Mouse (Mus musculus): Measurements from ENCODE around the gene Zfp239. TPM values are rescaled to one million over a fixed set of nuclear protein-coding genes. Genes with fewer than 3 reads are reported as not detected.

Gene Zfp239
- polyA plus RNA-seq, 1 experiment from 2014 or later = 3.0 TPM

- no peaks in the 10 kb centered on the region for H3K36me3 ChIP-seq (ENCODE audit: control insufficient read depth, insufficient read depth)
- peak overlapping the region; percentile 92 for H3K4me3 ChIP-seq (ENCODE audit: low read length)
- no peaks in the 10 kb centered on the region for H3K27me3 ChIP-seq (ENCODE audit: control insufficient read depth, insufficient read depth, low read length)
- no peak for ATAC-seq (replicated peaks; ENCODE audit: extremely low read depth, insufficient read depth, low FRiP score)
- peak overlapping the region; percentile 87 for H3K4me2 ChIP-seq (ENCODE audit: low read depth, low read length)
- H3K9ac ChIP-seq (ENCODE audit: low read length) = peak overlapping the region; percentile 93
- H3K27ac ChIP-seq (ENCODE audit: low read length) = peak overlapping the region; percentile 97
- H3K4me1 ChIP-seq (ENCODE audit: control insufficient read depth, insufficient read depth, low read length) = peaks cover 30% of the 10 kb centered on the region
- no peaks in the 10 kb centered on the region for H3K9me3 ChIP-seq (replicated peaks; ENCODE audit: control insufficient read depth, low read length)
- WGBS = under 1% methylated on average over 14 of the region's 14 CpGs
These were observed 46.6 kb downstream of the Zfp239 start for GRCm38 (mm10) chr6:117908424-117908900.

- Histone ChIP-seq H3K27me3 (ENCODE audit: control insufficient read depth, insufficient read depth, low read length) (no peaks in the 10 kb centered on the region), H3K4me3 (ENCODE audit: low read length) (no peak overlapping the region), H3K4me1 (ENCODE audit: control insufficient read depth, insufficient read depth, low read length) (peaks cover 29% of the 10 kb centered on the region), H3K9ac (ENCODE audit: low read length) (no peak overlapping the region), H3K27ac (ENCODE audit: low read length) (no peak overlapping the region), H3K36me3 (ENCODE audit: control insufficient read depth, insufficient read depth) (no peaks in the 10 kb centered on the region), H3K4me2 (ENCODE audit: low read depth, low read length) (peak overlapping the region; percentile 6; the same call in 1 of the 2 replicates), H3K9me3 (replicated peaks; ENCODE audit: control insufficient read depth, low read length) (no peaks in the 10 kb centered on the region)
- no peak for ATAC-seq (replicated peaks; ENCODE audit: extremely low read depth, insufficient read depth, low FRiP score)
- WGBS = 80% methylated on average over 6 of the region's 6 CpGs
These were observed 48.3 kb downstream of the Zfp239 start for GRCm38 (mm10) chr6:117910120-117910661.

DNA sequence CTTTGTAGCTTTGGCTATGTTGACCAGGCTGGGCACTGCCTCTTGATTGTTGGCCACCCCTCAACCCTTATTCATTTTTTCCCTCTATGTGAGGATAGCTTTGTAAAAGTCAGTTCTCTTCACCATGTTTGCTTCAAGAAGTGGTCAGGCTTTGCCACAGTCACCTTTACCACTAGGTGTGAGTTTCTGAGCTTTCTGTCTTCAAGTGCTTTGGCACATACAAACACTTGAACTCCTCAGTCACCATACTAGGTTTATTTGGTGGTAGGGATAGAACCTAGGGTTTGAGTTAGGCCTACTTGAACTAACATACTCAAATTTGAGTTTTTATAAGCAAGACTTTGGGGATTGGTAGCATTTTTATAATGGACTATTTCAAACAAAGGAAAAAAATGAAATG, 52.6 kb downstream of the Zfp239 start:
- no peak for ATAC-seq (replicated peaks; ENCODE audit: extremely low read depth, insufficient read depth, low FRiP score)
- Histone ChIP-seq H3K4me2 (ENCODE audit: low read depth, low read length) (no peak overlapping the region), H3K36me3 (ENCODE audit: control insufficient read depth, insufficient read depth) (no peaks in the 10 kb centered on the region), H3K27ac (ENCODE audit: low read length) (no peak overlapping the region), H3K4me3 (ENCODE audit: low read length) (no peak overlapping the region), H3K9ac (ENCODE audit: low read length) (no peak overlapping the region), H3K27me3 (ENCODE audit: control insufficient read depth, insufficient read depth, low read length) (no peaks in the 10 kb centered on the region), H3K9me3 (replicated peaks; ENCODE audit: control insufficient read depth, low read length) (no peaks in the 10 kb centered on the region), H3K4me1 (ENCODE audit: control insufficient read depth, insufficient read depth, low read length) (peaks cover 34% of the 10 kb centered on the region)

DNA sequence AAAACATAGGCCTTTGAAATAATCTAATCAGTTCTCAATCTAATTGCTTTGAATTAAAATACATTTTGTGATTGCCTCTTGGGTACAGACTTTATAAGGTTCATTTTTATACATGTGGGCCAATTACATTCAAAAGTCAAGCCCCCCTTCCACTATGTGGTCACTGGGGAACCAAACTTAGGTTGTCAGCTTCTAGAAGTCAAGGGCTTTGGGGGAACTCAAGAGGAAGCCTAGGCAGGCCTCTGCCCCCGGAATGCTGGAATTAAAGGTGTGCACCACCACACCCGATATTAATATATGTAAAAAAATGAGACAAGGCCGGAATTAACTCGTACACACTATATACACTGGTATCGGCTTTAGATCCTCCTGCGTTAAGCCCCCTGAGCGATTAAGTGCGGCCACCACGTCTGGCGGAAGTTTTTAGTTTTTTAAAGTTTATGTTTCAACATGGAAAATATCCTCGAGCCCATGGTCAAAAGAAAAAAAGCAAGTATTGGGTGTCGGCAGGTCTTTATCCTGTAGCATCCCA, 54.4 kb downstream of the Zfp239 start:
- H3K27ac ChIP-seq (ENCODE audit: low read length) = peak overlapping the region; percentile 97
- H3K9me3 ChIP-seq (replicated peaks; ENCODE audit: control insufficient read depth, low read length) = no peaks in the 10 kb centered on the region
- 2% methylated on average over 12 of the region's 12 CpGs for WGBS
- H3K27me3 ChIP-seq (ENCODE audit: control insufficient read depth, insufficient read depth, low read length) = no peaks in the 10 kb centered on the region
- no peak for ATAC-seq (replicated peaks; ENCODE audit: extremely low read depth, insufficient read depth, low FRiP score)
- H3K4me1 ChIP-seq (ENCODE audit: control insufficient read depth, insufficient read depth, low read length) = peaks cover 30% of the 10 kb centered on the region
- peak overlapping the region; percentile 85 for H3K9ac ChIP-seq (ENCODE audit: low read length)
- H3K4me3 ChIP-seq (ENCODE audit: low read length) = peak overlapping the region; percentile 75
- H3K4me2 ChIP-seq (ENCODE audit: low read depth, low read length) = peak overlapping the region; percentile 73
- H3K36me3 ChIP-seq (ENCODE audit: control insufficient read depth, insufficient read depth) = no peaks in the 10 kb centered on the region; the same call in 1 of the 2 replicates

- H3K36me3 ChIP-seq (ENCODE audit: control insufficient read depth, insufficient read depth) = peaks cover 5% of the 10 kb centered on the region; the same call in 1 of the 2 replicates
- peak overlapping the region; percentile 97 for H3K27ac ChIP-seq (ENCODE audit: low read length)
- H3K4me3 ChIP-seq (ENCODE audit: low read length) = peak overlapping the region; percentile 75
- ATAC-seq (replicated peaks; ENCODE audit: extremely low read depth, insufficient read depth, low FRiP score) = peak; percentile 94
- no peaks in the 10 kb centered on the region for H3K27me3 ChIP-seq (ENCODE audit: control insufficient read depth, insufficient read depth, low read length)
- peak overlapping the region; percentile 85 for H3K9ac ChIP-seq (ENCODE audit: low read length)
- 1% methylated on average over 62 of the region's 62 CpGs for WGBS
- peak overlapping the region; percentile 73 for H3K4me2 ChIP-seq (ENCODE audit: low read depth, low read length)
- peaks cover 34% of the 10 kb centered on the region for H3K4me1 ChIP-seq (ENCODE audit: control insufficient read depth, insufficient read depth, low read length)
- H3K9me3 ChIP-seq (replicated peaks; ENCODE audit: control insufficient read depth, low read length) = no peaks in the 10 kb centered on the region
These were observed 55.0 kb downstream of the Zfp239 start for GRCm38 (mm10) chr6:117916737-117917426.

DNA sequence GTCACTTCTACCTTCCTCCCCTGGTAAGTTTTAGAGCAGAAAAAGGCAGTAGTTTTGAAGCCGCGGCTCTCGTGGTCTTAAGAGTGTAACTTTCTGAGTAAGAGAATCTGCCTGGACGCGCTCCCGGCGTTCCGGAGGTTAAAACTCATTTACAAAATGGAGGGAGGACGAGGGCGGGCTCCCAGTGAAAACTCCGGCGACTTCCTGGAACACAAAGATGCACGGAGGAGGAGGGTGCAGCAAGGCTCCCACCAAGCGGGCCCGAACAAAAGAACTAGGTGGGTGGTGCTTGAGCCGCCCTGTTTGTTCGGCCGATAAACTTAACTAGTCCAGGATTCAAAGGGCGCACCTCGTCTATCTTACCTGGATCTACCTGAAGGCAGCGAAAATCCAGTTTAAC, 55.7 kb downstream of the Zfp239 start:
- under 1% methylated on average over 21 of the region's 21 CpGs for WGBS

GRCm38 (mm10) chr6:117918043-117918442, 56.1 kb downstream of the Zfp239 start:
- Histone ChIP-seq H3K9ac (ENCODE audit: low read length) (peak overlapping the region; percentile 85), H3K9me3 (replicated peaks; ENCODE audit: control insufficient read depth, low read length) (no peaks in the 10 kb centered on the region), H3K27ac (ENCODE audit: low read length) (peak overlapping the region; percentile 97), H3K36me3 (ENCODE audit: control insufficient read depth, insufficient read depth) (peaks cover 9% of the 10 kb centered on the region; the same call in 1 of the 2 replicates), H3K27me3 (ENCODE audit: control insufficient read depth, insufficient read depth, low read length) (no peaks in the 10 kb centered on the region), H3K4me1 (ENCODE audit: control insufficient read depth, insufficient read depth, low read length) (peaks cover 32% of the 10 kb centered on the region), H3K4me2 (ENCODE audit: low read depth, low read length) (peak overlapping the region; percentile 73), H3K4me3 (ENCODE audit: low read length) (peak overlapping the region; percentile 75)
- no peak for ATAC-seq (replicated peaks; ENCODE audit: extremely low read depth, insufficient read depth, low FRiP score)
- 20% methylated on average over 5 of the region's 5 CpGs for WGBS

More for the DNA sequence above, 55.7 kb downstream of the Zfp239 start:
- H3K4me1 ChIP-seq (ENCODE audit: control insufficient read depth, insufficient read depth, low read length) = peaks cover 32% of the 10 kb centered on the region
- no peaks in the 10 kb centered on the region for H3K9me3 ChIP-seq (replicated peaks; ENCODE audit: control insufficient read depth, low read length)
- H3K4me2 ChIP-seq (ENCODE audit: low read depth, low read length) = peak overlapping the region; percentile 73
- ATAC-seq (replicated peaks; ENCODE audit: extremely low read depth, insufficient read depth, low FRiP score) = peak; percentile 70
- peaks cover 7% of the 10 kb centered on the region; the same call in 1 of the 2 replicates for H3K36me3 ChIP-seq (ENCODE audit: control insufficient read depth, insufficient read depth)
- H3K27me3 ChIP-seq (ENCODE audit: control insufficient read depth, insufficient read depth, low read length) = no peaks in the 10 kb centered on the region
- peak overlapping the region; percentile 75 for H3K4me3 ChIP-seq (ENCODE audit: low read length)
- H3K9ac ChIP-seq (ENCODE audit: low read length) = peak overlapping the region; percentile 85
- peak overlapping the region; percentile 97 for H3K27ac ChIP-seq (ENCODE audit: low read length)

DNA sequence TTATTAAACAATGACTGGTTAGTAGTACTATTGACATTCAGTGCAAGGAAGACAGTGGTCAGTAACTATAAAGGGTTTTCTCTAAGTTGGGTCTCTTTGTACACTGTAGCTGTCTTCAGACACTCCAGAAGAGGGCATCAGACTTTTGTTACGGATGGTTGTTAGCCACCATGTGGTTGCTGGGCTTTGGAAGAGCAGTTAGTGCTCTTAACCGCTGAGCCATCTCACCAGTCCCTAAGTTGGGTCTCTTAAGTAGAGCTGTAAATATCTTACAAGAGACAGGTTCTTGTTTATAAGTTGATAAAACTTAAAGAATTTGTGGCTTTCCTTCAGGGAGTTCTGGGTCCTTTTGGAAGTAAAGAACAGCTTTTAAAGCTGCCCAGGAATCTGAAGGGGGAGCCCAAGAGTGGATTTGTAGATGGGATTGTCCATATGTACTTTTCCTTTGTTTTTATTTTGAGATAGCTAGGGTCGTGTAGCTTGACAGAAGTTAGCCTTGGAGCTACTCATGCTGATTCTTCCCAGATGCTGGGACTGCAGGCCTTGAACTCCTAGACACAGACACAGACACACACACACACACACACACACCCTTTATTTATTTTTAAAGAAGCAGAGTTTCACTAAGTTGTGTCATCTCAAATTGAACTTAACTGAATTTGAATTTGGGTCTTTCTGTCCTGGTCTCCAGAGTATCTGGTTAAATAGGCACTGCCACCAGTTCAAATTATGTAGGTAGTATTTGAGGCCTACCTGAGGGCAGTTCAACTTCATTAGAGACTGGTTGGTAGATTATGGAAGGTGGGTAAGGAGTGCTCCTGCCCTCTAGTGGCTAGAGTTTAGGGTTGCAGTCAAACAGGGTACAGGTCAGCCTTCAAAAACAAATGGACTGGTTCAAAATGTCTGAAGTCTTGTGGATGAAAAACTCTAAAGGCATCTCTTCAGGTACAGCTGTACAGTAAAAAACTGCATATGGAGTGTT, 59.0 kb downstream of the Zfp239 start:
- ATAC-seq (replicated peaks; ENCODE audit: extremely low read depth, insufficient read depth, low FRiP score) = no peak
- no peak overlapping the region for H3K27ac ChIP-seq (ENCODE audit: low read length)
- no peaks in the 10 kb centered on the region for H3K27me3 ChIP-seq (ENCODE audit: control insufficient read depth, insufficient read depth, low read length)
- peaks cover 17% of the 10 kb centered on the region for H3K36me3 ChIP-seq (ENCODE audit: control insufficient read depth, insufficient read depth)
- no peak overlapping the region for H3K9ac ChIP-seq (ENCODE audit: low read length)
- no peak overlapping the region for H3K4me3 ChIP-seq (ENCODE audit: low read length)
- H3K4me2 ChIP-seq (ENCODE audit: low read depth, low read length) = no peak overlapping the region
- H3K9me3 ChIP-seq (replicated peaks; ENCODE audit: control insufficient read depth, low read length) = no peaks in the 10 kb centered on the region
- 43% methylated on average over 3 of the region's 3 CpGs for WGBS
- peaks cover 26% of the 10 kb centered on the region for H3K4me1 ChIP-seq (ENCODE audit: control insufficient read depth, insufficient read depth, low read length)

Data from heart, embryonic 16.5 days (tissue).